Mouse (Mus musculus) fat pad, adult 2 months (tissue): ENCODE measurements around the gene 2410015M20Rik.

Experiments used
- DNase-seq: peaks from one replicate; pipeline ENCODE4 v3.0.0-alpha.2; 2011; ENCODE audit warnings: low read depth, low spot score; ENCODE audit errors: extremely low read depth

The 2410015M20Rik gene

GRCm38 (mm10) chr17:56572939-56573338 is 36.6 kb downstream of the 2410015M20Rik start:
- DNase-seq, result no peak

DNA sequence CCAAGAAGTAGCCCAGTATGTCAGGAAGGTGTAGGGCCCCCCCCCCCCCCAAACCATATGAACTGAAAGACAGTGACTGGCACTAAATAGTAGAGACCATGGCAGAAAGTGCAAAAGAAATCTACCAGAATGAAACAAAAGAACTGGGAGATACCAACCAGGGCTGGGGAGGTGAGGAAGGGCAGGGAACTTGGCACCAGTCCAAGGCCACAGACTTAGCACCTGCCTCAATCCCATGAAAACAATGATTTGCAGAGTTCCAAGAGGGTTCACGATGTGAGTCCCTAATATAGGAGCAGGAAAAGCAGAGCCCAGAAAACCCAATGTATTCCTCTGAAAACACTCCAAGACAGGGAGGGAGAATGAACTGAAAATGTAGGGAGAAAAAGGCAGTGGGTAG is 37.4 kb downstream of the 2410015M20Rik start:
- DNase-seq, result no peak

DNA sequence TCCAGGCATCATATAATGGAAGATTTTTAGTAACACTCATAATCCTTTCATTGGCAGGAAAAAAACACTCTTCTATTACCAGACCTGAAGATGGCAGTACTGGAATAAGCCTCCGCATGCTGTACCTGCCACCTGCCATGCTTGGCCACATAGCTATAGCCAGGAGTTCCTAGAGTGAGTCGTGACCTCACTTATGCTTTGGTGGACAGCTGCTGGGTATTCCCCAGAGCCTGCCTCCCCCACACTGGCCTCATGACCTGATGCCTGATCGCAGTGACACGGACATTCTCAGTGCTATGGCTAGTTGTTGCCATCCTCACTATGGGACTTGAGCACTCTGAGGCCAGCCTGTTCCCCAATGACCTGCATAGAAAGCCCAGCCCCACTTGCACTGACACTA is 39.3 kb downstream of the 2410015M20Rik start:
- no peak for DNase-seq

- no peak for DNase-seq
These were observed 42.2 kb downstream of the 2410015M20Rik start for GRCm38 (mm10) chr17:56567370-56567769.

- DNase-seq, result no peak
These were observed 42.7 kb downstream of the 2410015M20Rik start for GRCm38 (mm10) chr17:56566918-56567317.

GRCm38 (mm10) chr17:56566293-56566692 is 43.3 kb downstream of the 2410015M20Rik start:
- no peak for DNase-seq

- no peak for DNase-seq
These were observed 47.7 kb downstream of the 2410015M20Rik start for GRCm38 (mm10) chr17:56561866-56562265.

- no peak for DNase-seq
These were observed 49.4 kb downstream of the 2410015M20Rik start for GRCm38 (mm10) chr17:56560131-56560530.

GRCm38 (mm10) chr17:56559386-56559785 is 50.2 kb downstream of the 2410015M20Rik start:
- peak; percentile 84 for DNase-seq

DNA sequence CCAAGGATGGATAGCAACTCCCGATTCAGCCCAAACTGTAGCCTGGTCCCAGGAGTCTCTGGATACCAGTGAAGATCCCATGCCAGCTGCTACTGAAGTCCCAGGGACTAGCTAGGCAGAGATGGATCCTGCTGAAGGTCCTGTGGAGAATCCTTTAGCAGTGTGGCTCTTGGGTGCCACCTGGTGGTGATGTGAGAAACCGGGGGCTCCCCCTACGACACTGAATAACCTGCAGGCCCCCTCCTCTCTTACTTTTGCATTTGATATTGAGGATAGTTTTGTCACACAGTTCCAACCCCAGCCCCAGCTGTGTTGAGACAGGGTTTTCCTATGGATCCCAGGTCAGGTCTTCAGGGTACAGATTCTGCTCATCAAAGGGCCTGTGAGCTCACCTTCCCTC is 51.1 kb downstream of the 2410015M20Rik start:
- DNase-seq, result no peak
